In the genomic region with DNA sequence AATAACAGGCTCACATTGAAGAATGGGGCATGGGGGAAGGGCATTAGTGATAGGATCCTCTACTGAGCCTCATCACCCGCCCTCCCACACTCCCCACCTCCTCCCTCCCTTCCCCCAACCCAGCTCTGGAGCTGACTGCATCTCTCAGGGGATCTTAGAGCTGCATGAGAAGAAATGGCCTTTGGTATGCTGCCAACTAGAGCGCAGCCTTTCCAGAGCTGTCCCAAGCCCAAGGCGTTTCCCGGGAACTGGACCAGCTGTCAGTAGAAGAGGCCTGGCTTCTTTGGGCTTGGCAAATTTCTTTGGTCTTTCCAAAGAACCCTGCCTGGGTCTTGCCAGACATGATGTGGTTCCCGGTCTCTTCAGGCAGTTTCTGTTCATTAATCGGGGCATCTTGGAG, we compare ENCODE assay signal across 7 mouse cellular contexts. TPM values are rescaled to one million over a fixed set of nuclear protein-coding genes. Genes with fewer than 3 reads are reported as not detected.
DNase-seq lines count a peak whose midpoint lies in the region; ATAC-seq lines count a peak whose summit lies in the region.

No protein-coding gene starts in this region.

- peak; percentile 40 for DNase-seq in NIH3T3 (ENCODE audit: low read depth)
- peak; percentile 60 for DNase-seq in adrenal gland, postnatal 25 days
- DNase-seq in gastrocnemius, adult 18-20 months (ENCODE audit: low spot score), result peak; percentile 80
- DNase-seq in left cerebral cortex, adult 9 months (ENCODE audit: low spot score in 2 of 2), result peak; percentile 15 to 35
- DNase-seq in ovary, postnatal 10 days (ENCODE audit: low spot score), result peak; percentile 27
- DNase-seq in thymus, postnatal 36 days, result no peak

- H3K9me3 ChIP-seq in intestine, embryonic 15.5 days, result no peaks in the 10 kb centered on the region

- no peak overlapping the region for H3K27ac ChIP-seq in intestine, embryonic 15.5 days

- no peak overlapping the region for H3K9ac ChIP-seq in intestine, embryonic 15.5 days

- peak; percentile 90 for ATAC-seq in intestine, embryonic 15.5 days

- no peak overlapping the region for H3K4me3 ChIP-seq in intestine, embryonic 15.5 days (replicated peaks)

- H3K4me2 ChIP-seq in intestine, embryonic 15.5 days (replicated peaks), result no peak overlapping the region

- H3K36me3 ChIP-seq in intestine, embryonic 15.5 days, result no peaks in the 10 kb centered on the region

- no peaks in the 10 kb centered on the region for H3K27me3 ChIP-seq in intestine, embryonic 15.5 days (replicated peaks)

- peaks cover 2% of the 10 kb centered on the region; the same call in 1 of the 2 replicates for H3K4me1 ChIP-seq in intestine, embryonic 15.5 days (replicated peaks)

- WGBS in intestine, embryonic 15.5 days, result 47% methylated on average over 6 of the region's 6 CpGs

RNA-seq across cellular contexts. Expression of a gene that starts 42.3 kb away (rescaled TPM):
- total RNA-seq in adrenal gland, postnatal 25 days (2021), result 15.4 and 24.9 TPM in 2 replicates
- 10 to 100 TPM; 10.6 to 11.9 TPM for total RNA-seq in gastrocnemius, adult 18-20 months (2021)
- polyA plus RNA-seq in intestine, embryonic 15.5 days (2015; fragmentation: Nextera tagmentation; extraction: Ambion mirVana), result 13.5 and 14.3 TPM in 2 replicates

Comparison
In these comparisons a context has a peak if more than half of its experiments do, and no peak if none do; other contexts are left out.
1. DNase-seq: peak in NIH3T3 (single experiment), adrenal gland, postnatal 25 days (single experiment), gastrocnemius, adult 18-20 months (single experiment), left cerebral cortex, adult 9 months (2 of 2) and ovary, postnatal 10 days (single experiment); none in thymus, postnatal 36 days (0 of 2).